Mouse (Mus musculus) stomach, embryonic 14.5 days (tissue): Measurements from ENCODE around the gene Smco2. TPM values are rescaled to one million over a fixed set of nuclear protein-coding genes. Genes with fewer than 3 reads are reported as not detected.

Experiments used
- ATAC-seq: fragments of 200-750 bp; cut with Nextera tagmentation; 2 replicates; pipeline ENCODE4 v1.8.0; 2017; ENCODE audit warnings: low read depth, moderate TSS enrichment; ENCODE audit not compliant: insufficient number of reproducible peaks, insufficient read depth, low FRiP score
- H3K27ac ChIP-seq: fragments of 300-500 bp; sonication (generic); 2 replicates; pipeline ENCODE4 v1.5.1; 2014; ENCODE audit warnings: mild to moderate bottlenecking, low read length, moderate library complexity, mixed read lengths
- H3K27me3 ChIP-seq: fragments of 300-500 bp; sonication (generic); 2 replicates; pipeline ENCODE4 v1.6.1; 2014; ENCODE audit warnings: low read length, control low read depth, mixed read lengths; ENCODE audit not compliant: control insufficient read depth, insufficient read depth
- H3K36me3 ChIP-seq: fragments of 300-500 bp; sonication (generic); 2 replicates; pipeline ENCODE4 v1.6.1; 2014; ENCODE audit warnings: mild to moderate bottlenecking, control low read depth, low read length, moderate library complexity, mixed read lengths; ENCODE audit not compliant: control insufficient read depth, insufficient read depth
- H3K4me1 ChIP-seq: fragments of 300-500 bp; sonication (generic); 2 replicates; pipeline ENCODE4 v1.6.1; 2014; ENCODE audit warnings: low read length, control low read depth, mixed read lengths; ENCODE audit not compliant: control insufficient read depth, insufficient read depth
- H3K4me2 ChIP-seq: fragments of 300-500 bp; sonication (generic); replicated peaks from 2 replicates; pipeline ENCODE4 v1.6.1; 2014; ENCODE audit warnings: low read depth, low read length, control low read depth
- H3K4me3 ChIP-seq: fragments of 300-500 bp; sonication (generic); 2 replicates; pipeline ENCODE4 v1.5.1; 2014; ENCODE audit warnings: low read depth, low read length, control low read depth
- H3K9ac ChIP-seq: fragments of 300-500 bp; sonication (generic); replicated peaks from 2 replicates; pipeline ENCODE4 v1.6.1; 2014; ENCODE audit warnings: low read depth, mild to moderate bottlenecking, control low read depth, low read length, moderate library complexity, mixed read lengths
- H3K9me3 ChIP-seq: fragments of 300-500 bp; sonication (generic); 2 replicates; pipeline ENCODE4 v1.6.1; 2016; ENCODE audit warnings: low read depth, low read length, control low read depth; ENCODE audit not compliant: control insufficient read depth
- WGBS: fragments of 180-500 bp; shearing (Covaris S2); extraction: QIAGEN DNeasy Blood & Tissue Kit; methylation state at CpG from one replicate; pipeline ENCODE4 v1.1.7; 2014; 5-methylcytosine and 5-hydroxymethylcytosine counted together
- polyA plus RNA-seq: library from polyadenylated mRNA; unstranded; fragments of >200 nt; fragmentation: Nextera tagmentation; extraction: Ambion mirVana; gene quantifications from 2 replicates; pipeline ENCODE4 v1.2.1, GENCODE M21; 2014

Gene Smco2
- polyA plus RNA-seq, 1 experiment from 2014 or later, result not detected

- Histone ChIP-seq H3K36me3 (no peaks in the 10 kb centered on the region), H3K4me1 (no peaks in the 10 kb centered on the region), H3K9ac (no peak overlapping the region), H3K9me3 (no peaks in the 10 kb centered on the region), H3K4me3 (no peak overlapping the region), H3K27me3 (no peaks in the 10 kb centered on the region), H3K27ac (no peak overlapping the region), H3K4me2 (no peak overlapping the region)
- ATAC-seq, result no peak
- WGBS, result 63% methylated on average over 15 of the region's 15 CpGs
Measured at GRCm38 (mm10) chr6:146845961-146846750, 3.7 kb upstream of the Smco2 start.

- no peak overlapping the region for H3K4me3 ChIP-seq
- no peaks in the 10 kb centered on the region for H3K9me3 ChIP-seq
- no peaks in the 10 kb centered on the region for H3K4me1 ChIP-seq
- ATAC-seq, result no peak
- H3K27ac ChIP-seq, result no peak overlapping the region
- H3K4me2 ChIP-seq, result no peak overlapping the region
- H3K36me3 ChIP-seq, result no peaks in the 10 kb centered on the region
- H3K27me3 ChIP-seq, result no peaks in the 10 kb centered on the region
- 68% methylated on average over 3 of the region's 3 CpGs for WGBS
- no peak overlapping the region for H3K9ac ChIP-seq
Measured at GRCm38 (mm10) chr6:146847402-146847801, 2.5 kb upstream of the Smco2 start.

- WGBS, result 66% methylated on average over 3 of the region's 3 CpGs
- Histone ChIP-seq H3K27me3 (no peaks in the 10 kb centered on the region), H3K9me3 (no peaks in the 10 kb centered on the region), H3K36me3 (no peaks in the 10 kb centered on the region), H3K4me3 (no peak overlapping the region), H3K4me1 (0 out of 2 replicates have a peak, but pooled peaks cover 6% of the 10 kb centered on the region), H3K9ac (no peak overlapping the region), H3K27ac (no peak overlapping the region), H3K4me2 (no peak overlapping the region)
- no peak for ATAC-seq
Measured at GRCm38 (mm10) chr6:146848281-146848680, 1.6 kb upstream of the Smco2 start.

DNA sequence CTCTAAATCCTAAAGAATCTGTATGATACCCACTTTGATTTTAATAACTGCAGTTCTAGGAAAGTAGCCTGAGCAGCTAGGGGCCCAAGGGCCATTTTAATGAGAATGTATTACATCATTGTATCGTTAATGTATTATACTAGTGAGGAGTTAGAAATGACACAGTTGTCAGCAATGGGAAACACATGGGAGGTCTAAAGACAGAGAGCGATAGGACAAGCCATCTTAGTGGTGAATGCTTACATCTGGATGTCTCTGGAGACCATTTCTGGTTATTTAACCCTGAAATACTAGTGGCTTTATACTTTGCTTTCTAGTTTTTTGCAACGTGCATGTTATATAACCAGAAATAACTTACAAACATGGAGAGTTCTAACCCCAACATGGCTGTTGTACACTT is 2.0 kb downstream of the Smco2 start:
- H3K9ac ChIP-seq, result no peak overlapping the region
- no peak overlapping the region for H3K4me2 ChIP-seq
- no peaks in the 10 kb centered on the region for H3K36me3 ChIP-seq
- no peak overlapping the region for H3K4me3 ChIP-seq
- 0 out of 2 replicates have a peak, but pooled peaks cover 4% of the 10 kb centered on the region for H3K9me3 ChIP-seq
- no peaks in the 10 kb centered on the region for H3K27me3 ChIP-seq
- no peak for ATAC-seq
- 66% methylated on average over 3 of the region's 3 CpGs for WGBS
- no peak overlapping the region for H3K27ac ChIP-seq
- H3K4me1 ChIP-seq, result 0 out of 2 replicates have a peak, but pooled peaks cover 6% of the 10 kb centered on the region

DNA sequence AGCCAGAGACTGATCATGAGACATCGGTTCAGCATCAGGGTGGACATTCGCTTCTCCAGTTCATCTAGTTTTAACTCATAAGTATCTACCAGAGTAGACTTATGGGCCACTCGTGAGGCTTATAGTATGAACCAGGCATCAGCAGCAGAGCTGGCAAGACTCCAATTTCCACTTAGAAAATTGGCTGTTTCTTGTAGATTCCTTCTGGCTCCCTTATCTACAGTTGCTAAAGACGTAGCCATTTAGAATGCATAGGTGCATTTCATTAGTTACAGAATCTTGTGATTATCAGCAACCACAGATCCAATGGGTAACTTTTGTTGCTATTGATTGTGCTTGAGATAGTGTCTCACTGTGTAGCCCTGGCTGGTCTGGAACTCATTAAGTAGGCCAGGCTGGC is 2.8 kb downstream of the Smco2 start:
- Histone ChIP-seq H3K27ac (no peak overlapping the region), H3K9me3 (0 out of 2 replicates have a peak, but pooled peaks cover 4% of the 10 kb centered on the region), H3K4me1 (0 out of 2 replicates have a peak, but pooled peaks cover 6% of the 10 kb centered on the region), H3K9ac (no peak overlapping the region), H3K36me3 (no peaks in the 10 kb centered on the region), H3K27me3 (no peaks in the 10 kb centered on the region), H3K4me3 (no peak overlapping the region), H3K4me2 (no peak overlapping the region)
- ATAC-seq, result no peak
- WGBS, result 66% methylated on average over 4 of the region's 4 CpGs

- peak; percentile 63; the same call in 1 of the 2 replicates for ATAC-seq
- Histone ChIP-seq H3K9ac (no peak overlapping the region), H3K36me3 (no peaks in the 10 kb centered on the region), H3K4me1 (0 out of 2 replicates have a peak, but pooled peaks cover 6% of the 10 kb centered on the region), H3K9me3 (0 out of 2 replicates have a peak, but pooled peaks cover 4% of the 10 kb centered on the region), H3K4me3 (no peak overlapping the region), H3K27ac (no peak overlapping the region), H3K27me3 (no peaks in the 10 kb centered on the region), H3K4me2 (no peak overlapping the region)
- 93% methylated on average over 9 of the region's 9 CpGs for whole genome bisulfite sequencing
Measured at GRCm38 (mm10) chr6:146855185-146855584, 5.3 kb downstream of the Smco2 start.

DNA sequence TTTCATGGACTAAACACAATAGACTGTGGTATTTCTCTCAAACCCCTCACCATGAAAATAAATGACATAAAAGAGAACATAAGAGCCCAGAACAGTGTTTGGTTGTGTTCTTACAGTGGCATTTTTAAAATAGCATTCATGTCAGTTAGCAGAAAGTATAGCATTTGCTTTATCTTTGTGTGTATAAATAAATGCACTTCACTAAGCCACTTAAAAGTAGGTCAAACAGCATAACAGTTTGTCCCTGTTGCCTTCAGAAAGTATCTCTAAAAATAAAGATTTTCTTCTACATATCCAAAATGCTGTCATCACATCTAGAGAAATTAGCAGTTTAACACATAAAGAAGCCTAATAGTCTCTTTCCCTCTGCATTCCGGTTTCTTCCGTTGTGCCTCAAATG is 7.5 kb downstream of the Smco2 start:
- Histone ChIP-seq H3K4me2 (no peak overlapping the region), H3K9ac (no peak overlapping the region), H3K36me3 (no peaks in the 10 kb centered on the region), H3K27ac (no peak overlapping the region), H3K4me1 (0 out of 2 replicates have a peak, but pooled peaks cover 6% of the 10 kb centered on the region), H3K9me3 (0 out of 2 replicates have a peak, but pooled peaks cover 4% of the 10 kb centered on the region), H3K4me3 (no peak overlapping the region), H3K27me3 (no peaks in the 10 kb centered on the region)
- 96% methylated on average over 2 of the region's 2 CpGs for WGBS
- ATAC-seq, result no peak

DNA sequence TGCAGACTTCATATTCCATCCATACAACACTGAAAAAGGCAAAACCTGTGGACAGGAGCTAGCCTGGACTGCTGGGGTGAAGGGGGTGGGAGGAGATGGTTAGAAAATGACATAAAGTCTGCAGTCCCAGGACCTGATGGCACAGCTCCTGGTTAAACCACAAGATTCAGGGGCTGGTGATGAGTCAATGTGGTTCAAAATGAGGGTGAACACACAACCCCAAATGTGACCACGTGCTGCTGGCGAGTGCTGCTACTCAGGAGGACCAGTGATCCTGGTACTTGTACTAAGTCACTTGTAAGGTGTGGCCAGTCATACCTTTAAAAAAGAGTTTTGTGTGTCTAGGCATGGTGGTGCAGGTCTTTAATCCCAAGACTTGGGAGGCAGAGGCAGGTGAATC is 13.2 kb downstream of the Smco2 start:
- Histone ChIP-seq H3K27ac (no peak overlapping the region), H3K27me3 (no peaks in the 10 kb centered on the region), H3K4me3 (no peak overlapping the region), H3K36me3 (no peaks in the 10 kb centered on the region), H3K9me3 (no peaks in the 10 kb centered on the region), H3K4me1 (no peaks in the 10 kb centered on the region), H3K4me2 (no peak overlapping the region), H3K9ac (no peak overlapping the region)
- 92% methylated on average over 2 of the region's 2 CpGs for whole genome bisulfite sequencing
- no peak for ATAC-seq
